18 mouse cellular contexts compared by ENCODE assay signal in genomic region chr10:93088396-93089048, GRCm38 (mm10). TPM values are rescaled to one million over a fixed set of nuclear protein-coding genes. Genes with fewer than 3 reads are reported as not detected.
"Had no signal": no experiment of that assay in that cellular context is flagged by ENCODE, and none has a peak within 500 bp of the region (broad histone marks: within the 10 kb centered on the region; RNA-seq: fewer than 3 reads in every experiment).

No protein-coding gene starts in this region.

- H3K27me3 ChIP-seq: lung, embryonic 15.5 days; megakaryocyte, embryonic 14.5 days; midbrain, embryonic 12.5 days; neural tube, embryonic 12.5 days; stomach, embryonic 15.5 days had no signal

- H3K4me3 ChIP-seq: lung, embryonic 15.5 days; megakaryocyte, embryonic 14.5 days; midbrain, embryonic 12.5 days; neural tube, embryonic 12.5 days; stomach, embryonic 15.5 days had no signal

- H3K36me3 ChIP-seq: lung, embryonic 15.5 days; midbrain, embryonic 12.5 days; neural tube, embryonic 12.5 days; stomach, embryonic 15.5 days had no signal

- H3K9me3 ChIP-seq: lung, embryonic 15.5 days; megakaryocyte, embryonic 14.5 days; midbrain, embryonic 12.5 days; neural tube, embryonic 12.5 days; stomach, embryonic 15.5 days had no signal

- H3K4me1 ChIP-seq: lung, embryonic 15.5 days; neural tube, embryonic 12.5 days; stomach, embryonic 15.5 days had no signal

- H3K27ac ChIP-seq: lung, embryonic 15.5 days; macrophage; midbrain, embryonic 12.5 days; neural tube, embryonic 12.5 days; stomach, embryonic 15.5 days; stomach, postnatal 0 days had no signal

- ATAC-seq: liver, postnatal 0 days; lung, postnatal 0 days; midbrain, embryonic 16.5 days had no signal

- H3K9ac ChIP-seq: liver, postnatal 0 days; lung, embryonic 15.5 days; midbrain, embryonic 12.5 days; neural tube, embryonic 12.5 days; stomach, embryonic 15.5 days had no signal

- DNase-seq: liver, postnatal 0 days; lung, adult 2 months; lung, postnatal 14 days; lung, postnatal 36 days; midbrain, embryonic 14.5 days; right cerebral cortex, postnatal 14 days; thymus, adult 2 months; thymus, postnatal 25 days; thymus, postnatal 4 days had no signal

- H3K4me2 ChIP-seq: lung, embryonic 15.5 days; midbrain, embryonic 12.5 days; neural tube, embryonic 12.5 days; stomach, embryonic 15.5 days had no signal

RNA-seq across cellular contexts. Expression of gene Cfap54, which starts 7.1 kb away (rescaled TPM):
- polyA plus RNA-seq: macrophage; stomach, postnatal 0 days had no signal
